Mouse (Mus musculus) cerebellum, adult 18-20 months (tissue): ENCODE results near the gene Mpp2.

Experiments
- DNase-seq, 2 experiments: peaks; one replicate each; pipeline ENCODE4 v3.0.0; 2021

Gene Mpp2

GRCm38 (mm10) chr11:102034887-102035286 lies 53.4 kb downstream of the Mpp2 start:
- DNase-seq: peak; percentile 86 to 88

GRCm38 (mm10) chr11:102033055-102033591 lies 55.2 kb downstream of the Mpp2 start:
- no peak for DNase-seq

- peak; percentile 96 to 98 for DNase-seq
These were observed 57.2 kb downstream of the Mpp2 start for GRCm38 (mm10) chr11:102031149-102031548.

- no peak for DNase-seq
These were observed 58.3 kb downstream of the Mpp2 start for GRCm38 (mm10) chr11:102029966-102030365.

GRCm38 (mm10) chr11:102029304-102029703 lies 59.0 kb downstream of the Mpp2 start:
- DNase-seq: no peak

GRCm38 (mm10) chr11:102028087-102028816 lies 60.1 kb downstream of the Mpp2 start, which contains the start of gene Mpp3:
Mpp3 (minus strand) TSS chr11:102028461.
- DNase-seq: no peak

- DNase-seq: peak; percentile 59 to 65
These were observed 60.8 kb downstream of the Mpp2 start for GRCm38 (mm10) chr11:102027361-102028017.

GRCm38 (mm10) chr11:102026694-102027360 lies 61.5 kb downstream of the Mpp2 start:
- peak; percentile 85 to 89 for DNase-seq

- DNase-seq: peak; percentile 45 to 54
These were observed 62.2 kb downstream of the Mpp2 start for GRCm38 (mm10) chr11:102025991-102026660.

GRCm38 (mm10) chr11:102025354-102025753 lies 63.0 kb downstream of the Mpp2 start:
- DNase-seq: peak; percentile 41 to 50

GRCm38 (mm10) chr11:102024875-102025274 lies 63.4 kb downstream of the Mpp2 start:
- no peak for DNase-seq

- peak; percentile 81 to 91 for DNase-seq
These were observed 64.1 kb downstream of the Mpp2 start for GRCm38 (mm10) chr11:102024084-102024758.

GRCm38 (mm10) chr11:102023406-102023805 lies 64.9 kb downstream of the Mpp2 start:
- DNase-seq: no peak

- DNase-seq: peak; percentile 47 to 58
These were observed 67.1 kb downstream of the Mpp2 start for GRCm38 (mm10) chr11:102021196-102021595.

GRCm38 (mm10) chr11:102019736-102020135 lies 68.6 kb downstream of the Mpp2 start:
- DNase-seq: no peak

GRCm38 (mm10) chr11:102016136-102016535 lies 72.2 kb downstream of the Mpp2 start:
- peak; percentile 56 to 69 for DNase-seq

- DNase-seq: no peak
These were observed 72.8 kb downstream of the Mpp2 start for GRCm38 (mm10) chr11:102015472-102015871.

GRCm38 (mm10) chr11:102013201-102013600 lies 75.1 kb downstream of the Mpp2 start:
- no peak for DNase-seq

GRCm38 (mm10) chr11:102011510-102011909 lies 76.8 kb downstream of the Mpp2 start:
- DNase-seq: no peak

GRCm38 (mm10) chr11:102010140-102010539 lies 78.2 kb downstream of the Mpp2 start:
- DNase-seq: peak; percentile 71 to 78

- DNase-seq: no peak
These were observed 79.2 kb downstream of the Mpp2 start for GRCm38 (mm10) chr11:102008954-102009637.

GRCm38 (mm10) chr11:102008372-102008771 lies 79.9 kb downstream of the Mpp2 start:
- DNase-seq: no peak
